Mouse (Mus musculus) MEL-GATA-1-ER (cell line): ENCODE measurements at regions not wholly inside any gene's neighbourhood (a gene's known extent, or its start where the extent isn't known, plus 50 kb on each side); places are given as distances from the start of the nearest gene placed in this dataset.

Source experiments
- DNase-seq: peaks from one replicate; pipeline ENCODE4 v3.0.0-alpha.2; 2012; ENCODE audit warnings: low read depth; ENCODE audit errors: extremely low read depth

DNA sequence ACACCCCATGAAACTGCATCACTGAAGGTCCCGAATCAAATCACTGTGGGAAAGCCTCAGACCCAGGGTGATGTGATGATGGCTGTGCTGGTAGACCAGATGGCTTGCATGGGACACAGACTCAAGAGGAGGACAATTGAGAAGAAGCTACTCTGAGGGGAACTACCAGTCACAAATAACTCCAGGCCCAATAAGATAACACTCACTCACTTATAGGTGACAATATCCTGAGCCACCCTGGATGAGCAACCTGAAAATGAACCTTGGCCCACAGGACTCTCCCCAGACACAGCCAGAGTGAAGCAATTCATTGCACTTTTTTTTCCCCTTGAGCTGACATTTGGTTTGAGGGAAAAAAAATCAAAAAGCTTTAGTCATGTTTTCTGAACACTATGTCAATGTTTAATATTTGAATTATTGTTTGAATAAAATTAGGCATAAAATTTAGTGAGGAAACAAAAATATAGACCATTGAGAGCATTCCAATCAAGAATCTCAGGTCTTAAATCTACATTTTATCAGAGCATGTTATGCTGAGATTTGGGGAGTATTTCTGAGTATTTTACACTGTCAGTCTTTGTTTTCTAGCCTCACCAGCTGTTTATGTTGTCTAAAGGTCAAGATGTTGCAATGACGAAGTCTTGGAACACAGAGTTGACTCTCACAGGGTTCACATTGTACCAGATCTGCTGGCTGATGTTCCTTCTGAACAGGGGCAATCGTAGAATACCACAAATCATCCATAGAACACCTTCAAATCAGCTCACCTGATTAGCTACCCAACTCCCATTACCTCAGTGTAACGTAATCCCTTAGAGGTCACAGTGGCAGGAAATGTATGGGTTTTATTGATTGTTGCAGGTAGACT, 67.9 kb upstream of the Gm6993 start:
- DNase-seq: no peak

DNA sequence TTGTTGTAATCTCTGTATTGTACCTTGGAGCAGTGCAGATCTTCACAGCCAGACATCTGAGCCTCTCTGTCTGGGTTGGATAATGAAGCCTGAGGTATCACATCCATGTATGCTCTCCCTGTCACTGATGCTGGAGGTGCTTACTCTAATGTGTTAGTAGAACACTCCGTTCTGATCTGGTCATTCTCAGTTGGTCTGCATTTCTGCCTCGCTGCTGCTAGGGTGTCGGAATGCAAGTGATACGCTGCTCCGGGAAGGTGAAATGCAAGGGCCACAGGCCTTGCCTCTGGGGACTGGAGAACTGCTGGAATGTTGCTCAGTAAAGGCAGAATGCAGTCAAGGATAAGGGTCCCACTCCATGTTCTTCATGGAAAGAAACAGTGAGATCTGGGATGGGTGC, 67.1 kb upstream of the Gm6993 start:
- DNase-seq: no peak

DNA sequence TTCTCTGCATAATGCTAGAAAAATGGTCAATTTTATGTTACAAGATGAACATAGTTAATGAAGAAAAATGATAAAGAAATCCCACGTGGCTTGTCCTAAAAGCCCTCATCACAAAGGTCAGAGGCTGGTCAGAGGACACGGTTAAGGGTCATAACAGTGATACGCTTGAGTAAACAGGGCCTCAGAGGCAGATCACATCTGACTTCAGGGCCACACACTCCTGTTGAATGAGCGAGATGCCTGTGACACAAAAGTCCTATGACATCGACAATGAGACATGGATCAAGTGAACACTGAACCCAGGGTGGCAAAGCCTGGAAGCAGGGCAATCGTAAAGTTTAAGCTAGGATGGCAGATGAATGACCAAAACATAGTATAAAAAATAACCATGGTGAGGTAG, 61.0 kb upstream of the Gm6993 start:
- DNase-seq: no peak

DNA sequence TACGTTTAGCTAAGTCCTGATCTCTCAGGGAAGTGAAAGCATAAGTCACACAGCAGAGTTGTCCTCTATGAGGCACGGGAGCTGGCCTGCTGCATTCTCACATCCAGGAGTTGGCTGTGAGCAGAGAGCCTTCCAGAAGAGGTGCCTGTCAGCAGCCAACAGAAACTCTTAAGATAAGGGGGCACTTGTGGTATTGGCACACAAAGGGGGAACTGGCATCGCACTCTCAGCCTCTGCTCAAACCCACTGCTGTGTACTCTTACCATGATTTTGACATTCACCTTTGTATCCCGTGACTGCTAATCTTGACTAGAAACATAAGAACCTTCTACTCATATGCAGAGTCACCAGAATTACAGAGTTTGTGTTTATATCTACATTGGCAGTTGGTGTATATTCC, 56.9 kb upstream of the Gm6993 start:
- DNase-seq: no peak

DNA sequence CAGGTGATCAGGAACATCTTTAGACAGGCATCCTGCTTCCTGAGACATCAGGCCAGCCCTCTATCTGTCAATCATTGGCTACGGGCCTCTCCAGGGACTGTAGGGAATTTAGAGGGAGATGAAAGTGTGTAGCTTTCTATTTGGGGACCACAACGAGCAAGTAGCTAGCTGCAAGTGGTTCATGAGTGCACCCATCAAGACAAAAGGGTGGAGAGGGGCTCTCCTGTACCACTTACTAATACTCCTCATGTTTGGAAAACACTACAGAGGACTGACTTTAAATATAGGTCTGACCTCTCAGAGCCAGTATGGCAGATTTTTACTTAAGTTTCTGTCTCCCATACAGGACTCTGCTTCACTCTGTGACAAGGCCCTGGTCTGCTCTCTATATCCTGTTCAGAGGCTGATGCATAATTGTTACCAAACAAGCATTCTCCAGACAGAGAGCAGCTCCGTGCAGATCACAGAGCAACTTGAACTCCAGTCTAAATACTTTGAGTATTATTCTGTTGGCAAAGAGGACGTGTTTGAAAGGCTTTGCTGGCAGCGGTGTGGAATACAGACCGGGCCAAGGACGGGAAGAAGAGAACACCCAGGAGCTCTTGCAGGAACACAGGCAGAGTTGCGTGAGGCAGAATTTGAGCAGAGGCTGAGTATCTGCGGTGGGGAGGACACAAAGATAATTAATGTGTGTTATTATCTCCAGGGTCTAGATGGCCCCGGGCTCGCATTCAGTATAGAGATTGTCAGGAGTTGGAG, 56.2 kb upstream of the Gm6993 start:
- no peak for DNase-seq

DNA sequence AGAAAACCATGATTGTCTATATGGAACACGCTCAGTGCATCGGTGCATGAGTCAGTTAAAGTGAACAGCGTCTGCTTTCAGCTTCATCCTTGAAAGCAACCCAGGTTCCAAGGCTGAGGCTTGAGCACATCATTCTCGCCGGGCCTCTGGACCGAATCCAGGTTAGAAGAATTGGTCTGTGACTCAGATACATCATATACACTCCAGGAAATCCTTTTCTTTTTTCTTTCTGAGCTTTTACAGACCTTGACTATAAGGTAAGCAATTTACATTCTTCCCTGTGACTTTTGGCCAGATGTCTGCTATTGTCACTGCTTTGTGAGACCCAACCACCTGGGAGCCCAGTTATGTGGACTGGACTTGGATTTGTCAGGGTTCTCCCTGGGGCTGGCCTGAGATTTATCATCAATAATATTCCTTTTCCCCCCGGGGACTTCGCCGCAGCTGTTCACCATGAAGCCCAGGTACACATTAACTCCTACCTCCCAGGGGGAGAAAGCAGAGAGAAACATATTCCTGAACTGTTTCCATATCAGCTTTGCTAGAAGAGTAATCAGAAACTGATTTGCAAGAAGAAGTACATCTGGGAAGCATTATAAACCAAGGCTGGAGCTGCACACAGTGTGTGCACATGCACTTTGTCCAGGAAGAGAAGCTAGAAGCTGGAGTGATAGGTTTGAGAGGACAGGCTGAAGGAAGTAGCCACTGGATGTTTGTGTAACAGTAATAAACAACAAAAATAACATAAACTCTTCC, 55.2 kb upstream of the Gm6993 start:
- no peak for DNase-seq

DNA sequence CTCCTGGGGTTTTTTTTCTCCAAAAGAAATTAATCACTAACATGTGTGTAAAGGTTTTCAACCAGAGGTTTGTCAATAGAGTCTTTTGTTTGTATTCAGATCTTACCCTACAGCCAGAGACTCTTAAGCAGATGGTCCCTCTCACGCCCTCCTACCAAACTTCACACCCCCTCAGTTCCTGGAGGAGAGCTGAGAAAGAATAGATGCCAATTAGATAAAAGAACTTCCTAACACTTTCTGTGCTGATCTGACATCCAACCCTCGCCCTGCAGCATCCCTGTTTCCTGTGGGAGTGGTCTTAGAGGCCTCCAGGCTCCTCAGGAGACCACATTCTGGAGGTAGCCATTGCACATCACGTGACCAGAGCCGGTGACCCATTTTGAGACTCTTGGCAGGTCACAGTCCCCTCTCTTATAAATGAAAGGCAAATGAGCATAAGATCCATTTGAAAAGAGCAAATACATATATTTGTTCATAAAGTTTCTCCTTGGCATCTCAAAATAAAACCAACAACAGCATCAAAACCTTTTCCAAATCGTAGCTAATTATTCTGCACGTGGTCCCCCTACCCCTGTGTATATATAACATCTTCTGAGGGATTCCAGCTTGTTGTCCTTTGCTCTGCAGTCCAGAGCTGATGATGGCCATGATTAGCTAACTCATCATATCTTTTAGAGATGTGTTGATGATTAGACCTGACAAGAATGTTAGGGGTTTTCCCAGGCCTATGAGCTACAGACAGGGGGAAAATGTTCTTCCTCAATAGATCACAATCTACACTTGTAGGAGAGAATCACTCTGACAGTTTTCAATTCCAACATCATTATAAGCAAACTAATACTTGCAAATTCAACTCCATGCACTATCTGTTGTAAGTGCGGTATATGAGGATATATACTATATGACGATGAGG, 54.4 kb upstream of the Gm6993 start:
- DNase-seq: no peak

DNA sequence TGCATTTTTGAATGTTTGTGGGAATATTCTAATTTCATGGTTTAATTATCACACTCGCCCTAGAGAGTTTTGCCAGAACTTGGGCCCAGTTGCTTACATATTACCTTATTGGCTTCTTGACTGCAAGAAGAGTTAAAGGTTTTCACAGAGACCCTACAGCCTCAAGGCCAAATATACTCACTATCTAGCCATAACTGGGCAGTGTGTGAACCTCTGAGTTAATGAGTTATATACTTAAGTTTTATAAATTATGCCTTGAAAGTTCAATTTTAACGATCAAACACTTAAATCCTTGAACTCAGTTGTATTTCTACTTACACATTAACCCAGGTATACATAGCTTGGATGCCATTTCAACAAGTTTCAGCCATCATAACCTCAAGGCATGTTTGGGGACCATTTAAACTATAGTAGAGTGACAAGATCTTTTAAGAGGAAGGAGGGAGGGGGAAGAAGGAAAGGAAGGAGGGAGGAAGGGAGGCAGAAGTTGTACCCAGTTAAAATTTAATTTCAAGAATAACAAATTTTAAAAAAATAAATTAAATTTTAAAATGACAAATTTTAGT, 52.5 kb upstream of the Gm6993 start:
- DNase-seq: no peak

DNA sequence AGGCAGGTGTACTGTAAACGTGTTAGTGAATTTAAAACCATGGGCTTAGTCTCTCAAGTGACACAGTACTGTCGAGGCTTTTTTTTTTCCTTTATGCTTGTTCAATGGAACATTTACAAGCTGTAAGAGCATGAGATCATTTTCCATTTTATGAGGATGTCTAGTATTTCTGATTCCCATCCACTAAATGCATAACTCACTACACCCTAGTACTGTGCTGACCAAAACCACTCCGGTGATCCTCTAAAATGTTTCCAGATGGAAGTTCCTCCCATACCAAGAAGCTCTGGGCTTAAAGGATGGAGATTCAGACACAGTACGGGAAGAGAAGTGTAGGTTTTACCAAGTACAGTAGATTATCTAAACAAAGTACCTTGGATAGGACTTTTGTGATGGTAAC, 50.3 kb upstream of the Gm6993 start:
- no peak for DNase-seq
